11 mouse cellular contexts compared by ENCODE assay signal in the genomic region with DNA sequence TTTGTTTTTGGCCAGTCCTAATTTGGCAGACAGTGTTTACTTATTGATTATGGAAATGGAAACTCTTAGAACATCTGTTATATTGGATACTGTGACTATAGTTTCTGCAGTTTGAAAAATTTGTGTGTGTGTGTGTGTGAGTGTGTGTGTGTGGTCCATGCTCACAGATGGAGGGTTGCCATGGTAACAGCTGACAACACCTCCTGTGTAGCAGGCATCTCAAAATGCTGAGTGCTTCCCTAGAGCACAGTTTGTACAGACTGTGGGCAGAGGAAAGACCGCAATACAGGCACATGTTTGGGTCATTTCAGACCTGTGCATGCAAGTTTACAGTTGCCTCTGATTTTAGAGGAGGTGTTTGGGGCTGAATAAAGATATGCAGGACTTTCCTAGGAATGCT.
DNase-seq lines count a peak whose midpoint lies in the region; ATAC-seq and TF ChIP-seq lines count a peak whose summit lies in the region.
"Had no signal": no experiment of that assay in that cellular context is flagged by ENCODE, and none has a peak within 500 bp of the region (broad histone marks: within the 10 kb centered on the region; RNA-seq: fewer than 3 reads in every experiment).

No protein-coding gene starts in this region.

- ATAC-seq in cerebellum, adult (ENCODE audit: insufficient number of reproducible peaks, low FRiP score, low TSS enrichment) = no peak
- no peak for ATAC-seq in limb, embryonic 14.5 days (ENCODE audit: low FRiP score, low read depth)
- no peak for ATAC-seq in intestine, embryonic 16.5 days

- H3K4me1 ChIP-seq in limb, embryonic 14.5 days (ENCODE audit: control insufficient read depth, insufficient read depth, low read length) = peaks cover 3% of the 10 kb centered on the region; the same call in 1 of the 2 replicates
- H3K4me1 ChIP-seq in intestine, embryonic 16.5 days (ENCODE audit: control insufficient read depth, insufficient read depth, low read length) = no peaks in the 10 kb centered on the region

- DNase-seq in cerebellum, postnatal 14 days = peak; percentile 59 to 67
- peak; percentile 90 for DNase-seq in brain, embryonic 14.5 days (ENCODE audit: low read depth)
- DNase-seq in layer of hippocampus, adult 2 months (ENCODE audit: low spot score in 2 of 2) = peak; percentile 78 to 81
- DNase-seq in limb, embryonic 14.5 days (ENCODE audit: low spot score) = peak; percentile 43
- DNase-seq in gastrocnemius, adult 2 months = no peak
- DNase-seq in adrenal gland, adult 18-20 months (ENCODE audit: low spot score in 2 of 2) = no peak
- DNase-seq: adrenal gland, postnatal 36 days; gastrocnemius, postnatal 14 days had no signal

- H3K9me3 ChIP-seq in limb, embryonic 14.5 days (ENCODE audit: control insufficient read depth, low read length) = no peaks in the 10 kb centered on the region
- H3K9me3 ChIP-seq in intestine, embryonic 16.5 days (ENCODE audit: control insufficient read depth, low read length) = no peaks in the 10 kb centered on the region
- H3K9me3 ChIP-seq: neural tube, embryonic 12.5 days had no signal

- no peak overlapping the region for H3K4me3 ChIP-seq in layer of hippocampus, adult 2 months
- no peak overlapping the region for H3K4me3 ChIP-seq in limb, embryonic 14.5 days (replicated peaks; ENCODE audit: low read length)
- H3K4me3 ChIP-seq in gastrocnemius, adult 2 months = no peak overlapping the region
- H3K4me3 ChIP-seq in intestine, embryonic 16.5 days (ENCODE audit: low read length) = no peak overlapping the region
- H3K4me3 ChIP-seq: neural tube, embryonic 12.5 days had no signal

- H3K9ac ChIP-seq in limb, embryonic 14.5 days (ENCODE audit: low read depth, low read length, severe bottlenecking) = no peak overlapping the region
- H3K9ac ChIP-seq in intestine, embryonic 16.5 days (ENCODE audit: low read depth, low read length) = no peak overlapping the region
- H3K9ac ChIP-seq: neural tube, embryonic 12.5 days had no signal

- H3K27ac ChIP-seq in layer of hippocampus, adult 2 months = peak overlapping the region; percentile 86
- H3K27ac ChIP-seq in limb, embryonic 14.5 days (replicated peaks; ENCODE audit: low read depth, low read length) = no peak overlapping the region
- no peak overlapping the region for H3K27ac ChIP-seq in gastrocnemius, adult 2 months
- no peak overlapping the region for H3K27ac ChIP-seq in intestine, embryonic 16.5 days (ENCODE audit: low read length)
- H3K27ac ChIP-seq: neural tube, embryonic 12.5 days had no signal

- H3K4me2 ChIP-seq in limb, embryonic 14.5 days (replicated peaks; ENCODE audit: low read depth, low read length, severe bottlenecking) = no peak overlapping the region
- no peak overlapping the region for H3K4me2 ChIP-seq in intestine, embryonic 16.5 days (ENCODE audit: low read depth, low read length)
- H3K4me2 ChIP-seq: neural tube, embryonic 12.5 days had no signal

- WGBS in limb, embryonic 14.5 days = 76% methylated on average over 1 of the region's 1 CpGs
- WGBS in intestine, embryonic 16.5 days = 86% methylated on average over 1 of the region's 1 CpGs

- no peak for TF ChIP-seq CTCF in brain, embryonic 14.5 days (IDR thresholded peaks at IDR 0.05; ENCODE audit: borderline replicate concordance, extremely low read depth, insufficient read depth, insufficient read length)
- no peak for TF ChIP-seq CTCF in layer of hippocampus, adult 2 months (conservative IDR thresholded peaks at IDR 0.05)
- TF ChIP-seq CTCF in gastrocnemius, adult 2 months (IDR thresholded peaks at IDR 0.05) = no peak

- no peaks in the 10 kb centered on the region for H3K36me3 ChIP-seq in limb, embryonic 14.5 days (ENCODE audit: control insufficient read depth, insufficient read depth, low read length)
- no peaks in the 10 kb centered on the region for H3K36me3 ChIP-seq in intestine, embryonic 16.5 days (ENCODE audit: control insufficient read depth, insufficient read depth, low read length)
- H3K36me3 ChIP-seq: neural tube, embryonic 12.5 days had no signal

- intact Hi-C loops in gastrocnemius, adult 2 months (cut with DNase I) = no loop called here

- no peaks in the 10 kb centered on the region for H3K27me3 ChIP-seq in limb, embryonic 14.5 days (ENCODE audit: control insufficient read depth, insufficient read depth, low read length)
- H3K27me3 ChIP-seq in intestine, embryonic 16.5 days (replicated peaks; ENCODE audit: control insufficient read depth, insufficient read depth, low read length) = no peaks in the 10 kb centered on the region
- H3K27me3 ChIP-seq: neural tube, embryonic 12.5 days had no signal

- no peak for TF ChIP-seq POLR2A in brain, embryonic 14.5 days (IDR thresholded peaks at IDR 0.05; ENCODE audit: borderline replicate concordance, extremely low read depth, insufficient read depth, insufficient read length, poor library complexity, severe bottlenecking)
- no peak for TF ChIP-seq POLR2A in limb, embryonic 14.5 days (IDR thresholded peaks at IDR 0.05; ENCODE audit: borderline replicate concordance, extremely low read depth, insufficient read depth, insufficient read length)

Comparison
In these comparisons a context has a peak if more than half of its experiments do, and no peak if none do; other contexts are left out.
1. DNase-seq: peak in cerebellum, postnatal 14 days (2 of 2), brain, embryonic 14.5 days (single experiment), layer of hippocampus, adult 2 months (2 of 2) and limb, embryonic 14.5 days (single experiment); none in gastrocnemius, adult 2 months (single experiment) and adrenal gland, adult 18-20 months (0 of 2).